Mouse (Mus musculus): Measurements from ENCODE around the gene Ppfia1.

Ppfia1 gene

DNA sequence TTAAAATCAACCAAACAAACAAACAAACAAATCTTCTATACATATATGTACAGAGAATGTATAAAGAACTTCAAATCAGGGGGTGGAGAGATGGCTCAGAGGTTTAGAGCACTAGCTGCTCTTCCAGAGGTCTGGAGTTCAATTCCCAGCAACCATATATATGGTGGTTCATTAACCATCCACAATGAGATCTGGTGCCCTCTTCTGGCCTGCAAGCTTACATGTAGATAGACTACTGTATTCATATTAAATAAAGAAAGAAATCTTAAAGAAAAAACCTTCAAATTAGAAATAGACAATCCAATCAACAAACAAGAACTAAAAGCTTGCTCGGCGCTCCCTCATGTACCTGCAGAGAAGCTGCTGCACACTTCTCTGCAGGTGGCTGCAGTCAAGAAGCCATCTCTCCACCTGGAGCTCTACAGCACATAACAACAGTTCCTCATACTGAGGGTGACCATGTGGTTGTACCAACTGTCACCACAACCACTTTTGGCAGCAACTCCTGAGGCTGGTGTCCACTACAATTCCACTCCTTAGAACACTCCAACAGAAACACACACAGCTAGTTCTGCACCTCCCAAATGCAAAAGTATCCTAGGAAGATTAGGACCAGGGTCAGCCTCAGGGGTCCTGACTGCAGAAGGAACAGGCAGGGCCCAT, 3.5 kb downstream of the Ppfia1 start:
- no peak for DNase-seq (ENCODE audit: low read depth)

DNA sequence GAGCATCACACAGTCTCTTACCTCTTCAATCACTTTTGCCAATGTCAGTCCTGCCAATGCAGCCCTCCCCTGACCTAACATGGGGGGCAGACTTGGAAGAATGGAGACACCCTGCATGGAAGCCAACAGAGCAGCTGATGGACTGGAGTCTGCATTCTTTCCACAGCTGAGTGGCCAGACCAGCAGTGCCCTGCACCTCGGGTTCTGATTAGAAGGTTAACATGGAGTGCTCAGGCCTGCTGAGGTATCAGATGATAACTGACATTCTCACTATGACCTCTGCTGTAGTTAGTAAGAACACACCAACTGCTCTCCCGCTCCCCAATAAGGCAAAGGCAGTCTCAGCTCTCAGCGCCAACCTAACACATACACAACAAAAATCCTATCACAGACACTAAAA, 8.3 kb downstream of the Ppfia1 start:
- no peak for DNase-seq (ENCODE audit: low read depth)

DNA sequence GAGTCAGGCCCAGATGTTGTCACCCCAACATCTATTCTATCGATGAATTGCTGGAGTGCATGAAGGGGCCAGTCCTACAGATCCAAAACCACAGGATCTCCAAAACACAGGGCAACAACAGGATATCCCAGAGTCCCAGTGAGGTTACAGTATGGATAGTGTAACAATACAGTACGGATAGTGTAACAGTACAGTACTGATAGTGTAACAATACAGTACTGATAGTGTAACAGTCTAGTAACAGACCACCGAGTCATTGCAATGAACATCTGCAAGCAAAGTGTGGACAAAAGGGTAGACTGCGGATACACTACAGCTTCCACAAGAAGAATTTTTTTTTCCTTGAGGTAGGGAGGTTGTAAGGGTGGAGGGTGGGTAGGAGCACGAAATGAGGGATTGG, 12.2 kb downstream of the Ppfia1 start:
- DNase-seq (ENCODE audit: low read depth), result no peak

DNA sequence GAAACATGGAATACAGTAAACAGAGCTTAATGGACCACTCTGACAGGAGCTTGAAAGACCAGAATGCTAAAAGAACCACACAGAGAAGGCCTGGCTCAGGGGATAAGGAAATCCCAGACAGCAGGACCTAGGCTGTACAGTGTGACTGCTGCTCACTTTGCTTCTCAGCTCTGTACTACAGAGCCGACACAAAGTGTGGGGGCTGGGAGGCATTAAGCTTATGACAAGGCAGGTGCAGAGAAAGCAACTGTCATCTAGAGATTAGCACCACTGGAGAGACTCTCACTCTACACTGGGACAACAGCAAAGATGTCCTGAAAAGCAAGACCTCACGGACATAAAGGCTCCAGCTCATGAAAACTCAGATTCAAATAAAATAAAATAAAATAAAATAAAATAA, 14.4 kb downstream of the Ppfia1 start:
- DNase-seq (ENCODE audit: low read depth), result peak; percentile 70

- DNase-seq (ENCODE audit: low read depth), result no peak
Measured at GRCm38 (mm10) chr7:144538030-144538644, 15.4 kb downstream of the Ppfia1 start.

GRCm38 (mm10) chr7:144536367-144536766, 17.2 kb downstream of the Ppfia1 start:
- DNase-seq (ENCODE audit: low read depth), result no peak

- DNase-seq (ENCODE audit: low read depth), result no peak
Measured at GRCm38 (mm10) chr7:144534773-144535172, 18.8 kb downstream of the Ppfia1 start.

DNA sequence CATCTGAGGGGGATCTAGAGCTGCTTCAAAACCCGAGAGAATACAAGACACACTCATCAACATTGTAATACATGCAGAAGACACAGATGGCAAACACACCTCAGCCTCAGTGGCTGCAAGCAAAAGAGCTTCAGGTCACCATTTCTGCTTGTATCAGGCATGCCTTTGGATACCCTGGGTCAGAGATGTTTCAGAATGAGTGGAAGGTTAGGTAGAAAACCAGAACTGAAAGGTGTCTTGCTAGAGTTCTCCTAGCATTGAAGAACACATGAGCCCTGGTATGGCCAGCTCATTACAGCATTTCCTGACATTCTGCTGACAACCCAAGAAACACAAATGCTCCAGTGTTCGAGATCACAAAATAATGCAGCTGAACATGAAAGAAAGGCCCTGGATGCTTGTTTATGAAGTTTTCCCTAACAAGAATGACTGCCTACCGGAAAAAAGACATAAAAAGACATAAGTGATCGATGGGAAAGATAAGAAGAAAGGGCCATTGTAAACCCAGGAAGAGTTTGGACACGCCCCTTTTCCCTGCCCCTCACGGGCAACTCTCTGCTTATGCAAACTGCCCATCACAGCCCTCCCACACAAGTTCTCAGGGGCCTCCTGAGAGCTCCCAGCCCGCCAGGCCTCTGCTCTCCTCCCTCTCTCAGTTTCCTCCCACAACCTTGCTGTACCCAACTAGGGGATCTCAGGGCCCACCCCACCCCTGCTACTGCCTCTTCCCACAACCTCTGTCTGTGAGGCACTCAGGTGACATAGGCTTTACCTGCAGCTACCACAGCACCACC, 21.7 kb downstream of the Ppfia1 start:
- DNase-seq (ENCODE audit: low read depth), result no peak

- no peak for DNase-seq (ENCODE audit: low read depth)
Measured at GRCm38 (mm10) chr7:144529851-144530250, 23.7 kb downstream of the Ppfia1 start.

DNA sequence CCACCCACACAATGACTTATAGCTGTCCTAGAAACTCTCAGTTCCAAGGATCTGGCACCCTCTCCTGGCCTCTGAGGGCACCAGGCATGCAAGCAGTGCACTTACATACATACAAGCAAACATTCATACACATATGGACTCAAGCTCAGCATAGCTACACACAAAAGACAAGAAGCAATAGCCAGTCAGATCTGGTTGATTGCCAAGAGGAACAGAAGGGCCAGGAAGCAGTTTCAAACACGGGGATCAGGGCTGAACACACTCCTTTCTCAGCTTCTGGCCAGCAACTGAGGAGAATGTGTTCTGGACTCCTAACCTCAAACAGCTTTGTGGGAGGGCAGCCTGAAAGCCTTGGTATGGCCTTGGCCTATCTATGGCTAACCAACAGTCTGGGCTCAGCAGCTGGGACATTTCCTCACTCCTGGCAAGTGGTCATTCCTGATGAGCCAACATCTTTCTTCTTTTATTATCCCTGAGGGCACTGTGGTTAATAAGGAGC, 25.8 kb downstream of the Ppfia1 start:
- no peak for DNase-seq (ENCODE audit: low read depth)

DNA sequence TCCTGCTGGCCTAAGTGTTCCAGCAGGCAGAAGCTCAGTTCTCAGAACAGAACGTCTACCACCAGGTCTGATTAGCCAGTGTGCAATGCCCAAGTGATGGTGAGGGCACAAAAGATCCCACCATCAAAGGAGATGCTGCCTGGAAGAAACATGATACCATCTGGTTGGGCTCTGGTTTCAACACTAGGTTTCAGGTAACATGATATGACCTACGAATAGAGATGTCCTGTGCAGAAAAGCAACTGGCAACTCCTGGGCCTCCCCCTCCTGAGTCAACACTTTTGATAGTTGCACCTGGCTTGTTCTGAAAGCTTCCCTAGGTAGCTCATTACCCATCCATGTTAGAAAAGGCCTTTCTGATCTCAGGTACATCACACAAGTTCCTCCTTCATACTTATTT, 26.9 kb downstream of the Ppfia1 start:
- no peak for DNase-seq (ENCODE audit: low read depth)

DNA sequence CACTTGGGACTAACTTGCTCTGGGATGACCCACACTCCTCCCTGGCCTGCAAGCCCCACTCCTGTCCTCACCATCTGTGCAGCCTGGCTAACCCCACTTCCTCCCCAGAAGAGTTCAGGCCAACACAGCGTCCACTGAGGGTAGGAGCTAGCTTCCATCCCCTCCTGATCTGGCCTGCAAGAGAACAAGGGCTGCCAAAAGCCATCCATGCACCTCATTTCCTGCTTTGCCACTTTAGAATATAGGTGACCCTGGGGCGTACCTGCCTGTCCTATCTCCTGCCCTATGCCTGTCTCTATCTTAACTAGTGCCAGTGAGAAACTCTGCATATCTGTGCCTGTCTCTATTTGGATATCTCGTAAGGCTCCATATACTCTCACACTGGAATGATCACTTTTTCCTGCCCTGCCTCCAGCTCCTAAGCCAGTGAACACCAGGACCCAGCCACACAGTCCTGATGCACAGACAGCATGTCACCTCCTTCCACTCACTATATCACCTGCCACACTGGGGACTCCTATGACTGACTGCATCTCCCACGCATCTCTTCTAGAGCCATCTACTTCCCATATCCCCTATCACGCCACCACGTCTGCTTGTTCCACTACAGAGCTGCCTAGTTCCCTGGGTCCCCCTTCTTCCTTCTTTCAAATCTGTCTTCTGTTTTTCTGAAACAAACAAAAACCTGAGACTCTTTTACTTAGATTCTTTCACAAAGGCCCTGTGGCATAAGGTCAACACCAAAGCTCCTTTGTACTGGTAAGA, 28.9 kb downstream of the Ppfia1 start:
- DNase-seq (ENCODE audit: low read depth), result no peak

DNA sequence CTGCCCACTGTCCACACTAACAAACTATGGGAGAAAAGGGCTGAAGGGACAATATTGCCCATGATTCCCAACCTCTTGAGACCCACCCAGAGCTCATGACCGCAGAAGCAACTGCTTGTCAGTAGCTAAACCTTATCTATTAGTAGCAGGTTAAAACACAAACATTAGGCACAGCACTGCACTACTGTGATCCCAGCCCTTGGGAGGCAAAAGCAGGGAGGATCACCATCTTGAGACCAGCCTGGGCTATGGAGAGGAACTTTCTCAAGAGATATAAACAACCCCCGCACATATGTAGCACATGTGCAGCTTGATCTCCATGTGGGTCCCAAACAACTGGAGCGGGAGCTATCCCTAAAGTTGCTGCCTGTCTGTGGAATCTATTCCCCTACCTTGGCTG, 30.1 kb downstream of the Ppfia1 start:
- DNase-seq (ENCODE audit: low read depth), result peak; percentile 79

DNA sequence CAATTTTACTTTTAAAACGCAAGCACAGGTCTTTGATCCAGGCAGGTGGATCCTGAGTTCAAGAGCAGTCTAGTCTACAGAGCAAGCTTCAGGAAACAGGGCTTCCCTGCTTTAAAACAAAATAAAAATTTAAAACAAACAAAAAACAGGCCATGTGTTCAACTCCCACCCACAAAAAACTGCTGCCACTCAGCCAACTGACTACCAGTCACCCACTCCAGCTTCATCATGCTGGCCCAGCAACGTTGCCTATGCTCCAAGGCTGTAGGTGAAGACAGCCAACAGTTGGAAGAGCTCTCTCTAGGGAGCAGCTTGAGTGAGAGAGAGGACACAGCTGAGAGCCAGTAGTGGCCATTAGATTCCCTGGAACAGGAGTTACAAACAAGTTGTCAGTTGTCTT, 31.6 kb downstream of the Ppfia1 start:
- DNase-seq (ENCODE audit: low read depth), result no peak

DNA sequence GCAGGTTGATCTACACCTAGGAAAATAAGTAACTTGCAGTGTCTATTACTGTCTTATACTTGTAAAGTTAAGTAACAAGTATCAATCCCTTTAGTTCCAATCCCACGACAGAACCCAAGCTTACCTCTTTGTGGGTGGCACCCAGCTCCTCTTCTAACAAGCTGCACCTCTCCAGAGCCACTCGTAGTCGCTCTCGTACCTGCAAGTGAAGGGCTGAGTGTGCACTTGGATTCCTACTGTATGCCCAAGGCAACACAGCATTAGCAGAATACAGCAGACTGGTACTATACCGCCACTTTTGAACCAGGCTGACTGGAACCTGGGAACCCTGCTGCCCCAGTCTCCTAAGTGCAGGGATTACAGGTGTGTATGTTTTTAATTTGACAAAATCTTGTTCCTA, 33.7 kb downstream of the Ppfia1 start:
- DNase-seq (ENCODE audit: low read depth), result no peak

- DNase-seq (ENCODE audit: low read depth), result no peak
Measured at GRCm38 (mm10) chr7:144516711-144517110, 36.8 kb downstream of the Ppfia1 start.

GRCm38 (mm10) chr7:144509090-144509489, 44.4 kb downstream of the Ppfia1 start:
- DNase-seq (ENCODE audit: low read depth), result no peak

GRCm38 (mm10) chr7:144506807-144507206, 46.7 kb downstream of the Ppfia1 start:
- no peak for DNase-seq (ENCODE audit: low read depth)

DNA sequence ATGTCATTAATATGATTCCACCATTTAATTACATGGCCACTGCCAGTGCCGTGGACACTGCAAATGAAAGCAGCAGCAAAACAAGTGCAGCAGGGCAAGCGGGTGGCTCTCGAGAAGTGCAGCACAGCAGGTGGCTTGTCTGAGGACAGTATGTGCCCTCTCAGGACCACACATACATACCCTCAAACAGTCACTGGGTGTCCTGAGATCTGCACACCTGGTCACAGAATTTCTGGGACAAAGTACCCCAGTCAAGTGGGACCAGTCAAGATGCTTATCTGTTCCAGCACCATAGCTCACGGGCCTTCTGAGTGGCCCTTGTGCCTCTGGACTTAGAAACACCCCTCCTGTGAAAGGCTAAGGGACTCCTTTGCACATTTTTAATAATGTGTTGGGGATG, 49.6 kb downstream of the Ppfia1 start:
- no peak for DNase-seq (ENCODE audit: low read depth)

DNA sequence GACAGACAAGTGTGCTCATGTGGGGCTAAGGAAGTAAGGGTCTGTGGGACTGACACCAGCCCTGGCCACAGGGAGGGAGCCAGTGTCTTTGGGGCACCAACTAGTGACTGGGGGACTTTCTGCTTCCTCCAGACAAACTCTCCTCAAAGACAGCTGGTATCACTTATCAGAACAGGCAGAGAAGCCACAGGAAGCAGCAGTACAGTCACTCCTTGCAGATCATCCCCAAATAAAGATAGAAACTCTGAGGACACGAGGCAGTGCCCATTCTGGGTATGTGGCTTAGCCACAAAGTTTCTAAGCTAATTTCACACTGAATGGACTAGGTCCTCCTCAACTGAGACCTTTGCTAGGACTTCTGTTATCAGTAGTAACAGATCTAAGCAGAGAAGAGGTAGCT, 60.6 kb downstream of the Ppfia1 start:
- DNase-seq (ENCODE audit: low read depth), result peak; percentile 43

- DNase-seq (ENCODE audit: low read depth), result no peak
Measured at GRCm38 (mm10) chr7:144490201-144490873, 63.2 kb downstream of the Ppfia1 start.
